Mouse (Mus musculus): ENCODE measurements around the gene Ndnf.

The Ndnf gene

GRCm38 (mm10) chr6:65671451-65671850, at the start of gene Ndnf:
Ndnf (plus strand) TSS chr6:65671590.
- H3K4me1 ChIP-seq (replicated peaks; ENCODE audit: low read depth, low read length) = peaks cover 19% of the 10 kb centered on the region; the same call in 1 of the 2 replicates
- peaks cover 62% of the 10 kb centered on the region for H3K27me3 ChIP-seq (ENCODE audit: insufficient read depth, low read length)
- no peaks in the 10 kb centered on the region for H3K9me3 ChIP-seq (ENCODE audit: low read length)
- peak within 1 kb of the TSS; percentile 81 for H3K4me3 ChIP-seq (replicated peaks; ENCODE audit: low read length)
- H3K36me3 ChIP-seq (ENCODE audit: insufficient read depth, low read length) = no peaks in the 10 kb centered on the region
- TF ChIP-seq POU5F1 (IDR thresholded peaks at IDR 0.05; ENCODE audit: borderline replicate concordance, low read length) = no peak
- TF ChIP-seq NANOG (IDR thresholded peaks at IDR 0.05; ENCODE audit: borderline replicate concordance, low read length) = no peak
- TF ChIP-seq CTCF (conservative IDR thresholded peaks at IDR 0.05; ENCODE audit: low read length) = no peak

- H3K4me1 ChIP-seq (replicated peaks; ENCODE audit: low read depth, low read length) = peaks cover 7% of the 10 kb centered on the region
- no peaks in the 10 kb centered on the region for H3K36me3 ChIP-seq (ENCODE audit: insufficient read depth, low read length)
- TF ChIP-seq CTCF (conservative IDR thresholded peaks at IDR 0.05; ENCODE audit: low read length) = no peak
- no peak for TF ChIP-seq NANOG (IDR thresholded peaks at IDR 0.05; ENCODE audit: borderline replicate concordance, low read length)
- no peak for TF ChIP-seq POU5F1 (IDR thresholded peaks at IDR 0.05; ENCODE audit: borderline replicate concordance, low read length)
- no peak overlapping the region for H3K4me3 ChIP-seq (replicated peaks; ENCODE audit: low read length)
- no peaks in the 10 kb centered on the region for H3K27me3 ChIP-seq (ENCODE audit: insufficient read depth, low read length)
- no peaks in the 10 kb centered on the region for H3K9me3 ChIP-seq (ENCODE audit: low read length)
These were observed 48.2 kb upstream of the Ndnf start for GRCm38 (mm10) chr6:65623016-65623715.

GRCm38 (mm10) chr6:65630578-65630977, 40.8 kb upstream of the Ndnf start:
- H3K4me3 ChIP-seq (replicated peaks; ENCODE audit: low read length) = no peak overlapping the region
- peaks cover 16% of the 10 kb centered on the region for H3K9me3 ChIP-seq (ENCODE audit: low read length)
- no peaks in the 10 kb centered on the region for H3K4me1 ChIP-seq (replicated peaks; ENCODE audit: low read depth, low read length)
- H3K27me3 ChIP-seq (ENCODE audit: insufficient read depth, low read length) = no peaks in the 10 kb centered on the region
- H3K36me3 ChIP-seq (ENCODE audit: insufficient read depth, low read length) = no peaks in the 10 kb centered on the region
- TF ChIP-seq NANOG (IDR thresholded peaks at IDR 0.05; ENCODE audit: borderline replicate concordance, low read length) (no peak), POU5F1 (IDR thresholded peaks at IDR 0.05; ENCODE audit: borderline replicate concordance, low read length) (no peak), CTCF (conservative IDR thresholded peaks at IDR 0.05; ENCODE audit: low read length) (no peak)

GRCm38 (mm10) chr6:65632184-65632583, 39.2 kb upstream of the Ndnf start:
- H3K27me3 ChIP-seq (ENCODE audit: insufficient read depth, low read length) = no peaks in the 10 kb centered on the region
- H3K4me1 ChIP-seq (replicated peaks; ENCODE audit: low read depth, low read length) = no peaks in the 10 kb centered on the region
- no peak overlapping the region for H3K4me3 ChIP-seq (replicated peaks; ENCODE audit: low read length)
- TF ChIP-seq POU5F1 (IDR thresholded peaks at IDR 0.05; ENCODE audit: borderline replicate concordance, low read length) (no peak), CTCF (conservative IDR thresholded peaks at IDR 0.05; ENCODE audit: low read length) (no peak), NANOG (IDR thresholded peaks at IDR 0.05; ENCODE audit: borderline replicate concordance, low read length) (no peak)
- no peaks in the 10 kb centered on the region for H3K36me3 ChIP-seq (ENCODE audit: insufficient read depth, low read length)
- H3K9me3 ChIP-seq (ENCODE audit: low read length) = peaks cover 30% of the 10 kb centered on the region

GRCm38 (mm10) chr6:65642431-65642830, 29.0 kb upstream of the Ndnf start:
- Histone ChIP-seq H3K9me3 (ENCODE audit: low read length) (peaks cover 19% of the 10 kb centered on the region), H3K27me3 (ENCODE audit: insufficient read depth, low read length) (no peaks in the 10 kb centered on the region)
- TF ChIP-seq POU5F1 (IDR thresholded peaks at IDR 0.05; ENCODE audit: borderline replicate concordance, low read length) (no peak), NANOG (IDR thresholded peaks at IDR 0.05; ENCODE audit: borderline replicate concordance, low read length) (no peak), CTCF (conservative IDR thresholded peaks at IDR 0.05; ENCODE audit: low read length) (no peak)

GRCm38 (mm10) chr6:65644110-65644509, 27.3 kb upstream of the Ndnf start:
- H3K27me3 ChIP-seq (ENCODE audit: insufficient read depth, low read length) = no peaks in the 10 kb centered on the region; the same call in 1 of the 2 replicates
- 0 out of 2 replicates have a peak, but pooled peaks cover 10% of the 10 kb centered on the region for H3K4me1 ChIP-seq (replicated peaks; ENCODE audit: low read depth, low read length)
- no peaks in the 10 kb centered on the region for H3K36me3 ChIP-seq (ENCODE audit: insufficient read depth, low read length)
- peaks cover 5% of the 10 kb centered on the region for H3K9me3 ChIP-seq (ENCODE audit: low read length)
- no peak overlapping the region for H3K4me3 ChIP-seq (replicated peaks; ENCODE audit: low read length)
- no peak for TF ChIP-seq POU5F1 (IDR thresholded peaks at IDR 0.05; ENCODE audit: borderline replicate concordance, low read length)
- TF ChIP-seq CTCF (conservative IDR thresholded peaks at IDR 0.05; ENCODE audit: low read length) = no peak
- TF ChIP-seq NANOG (IDR thresholded peaks at IDR 0.05; ENCODE audit: borderline replicate concordance, low read length) = no peak

More at GRCm38 (mm10) chr6:65642431-65642830, 29.0 kb upstream of the Ndnf start:
- Histone ChIP-seq H3K4me3 (replicated peaks; ENCODE audit: low read length) (no peak overlapping the region), H3K36me3 (ENCODE audit: insufficient read depth, low read length) (no peaks in the 10 kb centered on the region), H3K4me1 (replicated peaks; ENCODE audit: low read depth, low read length) (0 out of 2 replicates have a peak, but pooled peaks cover 10% of the 10 kb centered on the region)

GRCm38 (mm10) chr6:65646408-65646807, 25.0 kb upstream of the Ndnf start:
- Histone ChIP-seq H3K4me1 (replicated peaks; ENCODE audit: low read depth, low read length) (0 out of 2 replicates have a peak, but pooled peaks cover 10% of the 10 kb centered on the region), H3K27me3 (ENCODE audit: insufficient read depth, low read length) (no peaks in the 10 kb centered on the region; the same call in 1 of the 2 replicates), H3K4me3 (replicated peaks; ENCODE audit: low read length) (no peak overlapping the region), H3K36me3 (ENCODE audit: insufficient read depth, low read length) (no peaks in the 10 kb centered on the region), H3K9me3 (ENCODE audit: low read length) (no peaks in the 10 kb centered on the region)
- TF ChIP-seq NANOG (IDR thresholded peaks at IDR 0.05; ENCODE audit: borderline replicate concordance, low read length) (no peak), POU5F1 (IDR thresholded peaks at IDR 0.05; ENCODE audit: borderline replicate concordance, low read length) (no peak), CTCF (conservative IDR thresholded peaks at IDR 0.05; ENCODE audit: low read length) (no peak)

DNA sequence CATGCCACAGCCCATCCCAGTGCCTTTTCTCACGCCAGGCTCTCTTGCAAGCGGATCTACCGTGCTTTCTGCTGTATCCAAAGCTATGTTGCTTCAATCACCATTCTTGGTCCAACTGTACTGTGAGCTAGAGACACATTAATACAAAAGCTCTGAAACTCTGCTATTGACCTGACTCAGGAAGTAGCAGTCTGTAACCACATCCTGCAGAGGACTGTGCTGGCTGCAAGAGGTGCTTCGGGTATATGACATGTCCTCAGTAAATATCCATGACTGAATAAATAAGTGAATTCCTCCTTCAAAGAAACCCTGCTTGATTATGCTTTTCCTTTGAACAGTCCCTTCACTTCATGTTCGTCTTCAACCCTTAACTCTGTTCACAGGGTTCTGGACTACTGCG, 23.7 kb upstream of the Ndnf start:
- no peaks in the 10 kb centered on the region for H3K36me3 ChIP-seq (ENCODE audit: insufficient read depth, low read length)
- H3K9me3 ChIP-seq (ENCODE audit: low read length) = no peaks in the 10 kb centered on the region
- TF ChIP-seq NANOG (IDR thresholded peaks at IDR 0.05; ENCODE audit: borderline replicate concordance, low read length) (no peak), CTCF (conservative IDR thresholded peaks at IDR 0.05; ENCODE audit: low read length) (no peak), POU5F1 (IDR thresholded peaks at IDR 0.05; ENCODE audit: borderline replicate concordance, low read length) (no peak)
- no peaks in the 10 kb centered on the region; the same call in 1 of the 2 replicates for H3K27me3 ChIP-seq (ENCODE audit: insufficient read depth, low read length)
- 0 out of 2 replicates have a peak, but pooled peaks cover 10% of the 10 kb centered on the region for H3K4me1 ChIP-seq (replicated peaks; ENCODE audit: low read depth, low read length)
- no peak overlapping the region for H3K4me3 ChIP-seq (replicated peaks; ENCODE audit: low read length)
